Mouse (Mus musculus) lung, adult 2 months (tissue): ENCODE measurements at regions not wholly inside any gene's neighbourhood (a gene's known extent, or its start where the extent isn't known, plus 50 kb on each side); places are given as distances from the start of the nearest gene placed in this dataset.

Source experiments
- CTCF ChIP-seq: fragments of 200-500 bp; IDR thresholded peaks from 2 replicates; pipeline ENCODE4 v1.5.1; 2011; ENCODE audit warnings: mild to moderate bottlenecking, low read length, control low read depth; ENCODE audit not compliant: insufficient read depth
- POLR2A ChIP-seq: fragments of 200-500 bp; IDR thresholded peaks from 2 replicates; pipeline ENCODE4 v1.6.1; 2011; ENCODE audit warnings: low read depth, mild to moderate bottlenecking, control low read depth, low read length, borderline replicate concordance; ENCODE audit errors: extremely low read depth

GRCm38 (mm10) chr16:93035626-93036025 is 209.7 kb upstream of the Runx1 start:
- no peak for TF ChIP-seq CTCF
- TF ChIP-seq POLR2A = no peak
